Mouse (Mus musculus) ZHBTc4 (cell line): ENCODE data around the gene Rorc.

Source experiments
- DNase-seq: peaks from one replicate; pipeline ENCODE4 v3.0.0-alpha.2; 2011; ENCODE audit warnings: low read depth, low spot score

The Rorc gene

DNA sequence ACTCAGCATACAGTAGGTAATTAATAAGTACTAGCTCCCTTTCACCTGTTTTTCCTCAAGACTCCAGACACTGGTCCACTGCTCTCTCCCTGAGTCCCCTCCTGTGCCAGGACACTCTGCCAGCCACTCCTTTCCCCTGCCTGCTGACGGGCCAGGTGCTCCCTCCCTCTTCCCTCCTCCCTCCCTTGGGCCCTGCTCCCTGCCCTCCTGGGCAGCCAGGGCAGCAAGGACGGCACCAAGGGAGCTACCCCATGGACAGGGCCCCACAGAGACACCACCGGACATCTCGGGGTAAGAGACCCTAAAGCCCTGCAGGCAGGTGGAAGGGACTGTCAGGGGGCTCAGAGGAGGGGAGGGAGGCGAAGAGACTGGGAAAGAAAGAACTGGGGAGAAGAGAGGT is at the start of gene Rorc:
TSS of gene Rorc (plus strand) at position 154 of the 400 bp plus-strand sequence.
- DNase-seq: no peak

DNA sequence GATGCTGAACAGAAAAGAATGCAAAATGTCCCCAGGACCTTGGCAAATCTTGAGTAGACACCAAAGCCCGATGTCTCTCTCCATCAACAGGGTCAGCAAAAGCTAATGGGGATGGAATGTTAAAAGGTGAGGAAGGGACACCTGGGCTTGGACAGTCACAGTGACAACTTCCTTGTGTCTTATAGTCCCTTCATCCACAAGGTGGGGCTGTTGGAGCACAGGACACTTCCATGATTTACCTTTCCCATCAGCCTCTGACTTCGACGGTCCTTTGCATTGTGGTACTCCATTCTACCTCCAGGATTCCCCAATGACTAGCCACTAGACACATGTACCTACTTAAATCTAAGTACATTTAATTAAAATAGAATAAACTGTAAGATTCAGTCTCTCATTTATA is 43.9 kb upstream of the Rorc start:
- peak; percentile 42 for DNase-seq

DNA sequence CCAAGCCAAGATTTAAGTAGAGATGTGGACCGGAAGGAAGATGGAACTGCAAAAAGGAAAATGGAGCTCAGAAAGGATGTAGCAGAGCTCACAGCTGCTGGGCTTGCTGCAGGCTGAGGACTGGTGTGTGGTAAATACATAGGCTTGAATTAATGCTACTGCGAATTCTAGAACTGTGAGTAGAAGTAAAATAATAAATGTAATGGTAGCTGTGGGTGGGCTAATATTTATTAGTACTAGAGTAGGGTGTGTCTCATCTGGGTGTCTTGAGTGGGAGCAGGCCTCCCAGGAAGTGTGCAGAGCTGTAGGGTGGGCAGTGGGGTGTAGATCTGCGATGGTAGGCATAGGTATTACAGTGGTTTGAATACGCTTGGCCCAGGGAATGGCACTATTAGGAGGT is 38.2 kb upstream of the Rorc start:
- DNase-seq: no peak

DNA sequence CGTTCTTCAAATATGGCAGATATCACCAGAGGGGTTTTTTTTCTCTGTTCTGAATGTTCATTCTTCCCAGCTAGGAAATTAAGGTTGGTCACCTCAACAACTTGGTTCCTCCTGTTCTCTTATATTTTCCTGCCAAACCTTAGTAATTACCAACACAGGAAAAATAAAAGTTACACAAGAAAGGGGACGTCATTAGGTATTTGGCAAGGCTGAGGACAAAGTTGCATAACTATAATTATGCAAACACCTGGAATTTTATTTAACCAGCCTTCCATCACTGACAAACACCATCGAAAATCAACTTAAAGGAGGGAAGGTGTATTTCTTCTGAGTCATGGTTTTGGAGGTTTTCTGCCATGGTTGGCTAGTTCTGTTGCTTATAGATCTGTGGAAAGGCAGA is 34.1 kb upstream of the Rorc start:
- no peak for DNase-seq

DNA sequence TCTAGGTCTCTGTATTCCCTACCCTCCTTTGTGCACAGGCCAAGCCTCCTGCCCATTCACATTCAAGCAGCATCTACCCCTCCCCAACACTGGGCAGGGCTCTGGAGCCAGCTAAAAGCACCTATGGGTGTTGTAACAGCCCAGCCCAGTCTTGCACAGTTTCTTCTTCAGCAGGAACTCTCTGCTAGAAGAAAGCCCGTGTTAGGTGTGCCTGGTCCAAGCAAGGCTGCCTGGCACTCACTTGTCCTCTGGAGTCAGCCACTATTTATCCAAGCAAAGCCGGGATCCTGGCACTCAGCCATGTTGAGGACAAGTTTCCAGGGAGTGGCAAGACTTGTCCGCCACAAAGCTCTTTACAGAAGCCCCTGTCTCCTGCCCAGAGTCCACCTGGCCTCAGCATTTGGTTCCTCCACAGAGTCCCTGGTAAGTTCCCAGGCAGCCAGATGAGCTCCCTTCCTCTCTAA is 30.6 kb upstream of the Rorc start, which contains the start of gene Them5:
TSS of gene Them5 (plus strand) at position 141 of the 464 bp plus-strand sequence.
- DNase-seq: peak; percentile 40

DNA sequence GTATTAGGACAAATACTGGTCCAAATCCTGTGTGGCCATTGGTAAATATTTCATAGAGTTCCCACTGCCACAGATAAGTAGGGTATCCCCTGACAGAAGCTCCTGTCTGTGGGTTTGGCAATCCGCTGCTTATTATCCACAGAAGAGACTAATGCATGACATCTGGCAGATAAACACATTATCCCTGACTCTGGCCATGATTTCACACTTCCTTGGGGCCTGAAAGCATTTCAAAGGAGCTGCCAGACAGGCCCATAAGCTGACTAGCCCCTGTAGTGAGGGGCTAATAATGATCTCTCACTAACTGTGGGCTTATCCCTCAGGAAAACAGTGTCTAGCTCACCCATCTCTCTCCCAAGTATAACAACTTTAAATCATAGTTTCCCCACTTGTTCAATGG is 30.0 kb upstream of the Rorc start:
- DNase-seq: no peak

DNA sequence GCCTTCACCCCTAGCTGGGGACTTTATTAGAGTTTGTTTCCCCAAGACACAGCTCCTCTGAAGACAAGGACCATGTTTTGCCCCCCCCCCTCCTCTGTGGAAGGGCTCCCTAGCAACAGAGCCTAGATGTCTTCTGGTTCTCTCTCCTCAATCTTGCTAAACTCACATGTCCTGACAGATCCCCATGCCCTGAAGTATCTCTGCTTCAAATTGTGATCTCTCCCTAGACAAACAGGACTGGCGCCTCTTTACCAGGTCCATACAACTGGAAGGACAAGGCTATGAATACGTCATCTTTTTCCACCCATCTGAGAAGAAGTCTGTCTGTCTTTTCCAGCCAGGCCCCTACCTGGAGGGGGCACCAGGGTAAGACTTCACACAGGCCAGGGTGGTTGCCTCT is 28.4 kb upstream of the Rorc start:
- no peak for DNase-seq

DNA sequence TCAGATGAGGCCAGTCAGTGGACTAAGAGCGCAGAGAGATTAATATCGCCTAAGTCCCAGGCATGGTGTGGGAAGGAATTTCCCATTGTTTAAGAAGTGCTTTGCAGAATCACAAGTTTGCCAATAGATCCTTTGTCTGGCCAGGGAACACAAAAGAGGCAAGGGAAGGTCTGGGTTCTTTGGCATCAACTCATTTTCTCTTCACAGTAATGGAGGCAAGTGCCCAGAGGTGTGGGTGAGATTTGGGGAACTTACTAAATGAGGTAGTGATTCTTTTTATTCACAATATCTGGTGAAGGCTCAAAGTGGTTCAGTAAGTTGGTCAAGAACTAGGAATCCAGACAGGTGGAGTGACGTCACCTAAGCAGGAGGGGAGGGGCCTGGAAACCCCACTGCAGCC is 27.7 kb upstream of the Rorc start:
- DNase-seq: no peak

DNA sequence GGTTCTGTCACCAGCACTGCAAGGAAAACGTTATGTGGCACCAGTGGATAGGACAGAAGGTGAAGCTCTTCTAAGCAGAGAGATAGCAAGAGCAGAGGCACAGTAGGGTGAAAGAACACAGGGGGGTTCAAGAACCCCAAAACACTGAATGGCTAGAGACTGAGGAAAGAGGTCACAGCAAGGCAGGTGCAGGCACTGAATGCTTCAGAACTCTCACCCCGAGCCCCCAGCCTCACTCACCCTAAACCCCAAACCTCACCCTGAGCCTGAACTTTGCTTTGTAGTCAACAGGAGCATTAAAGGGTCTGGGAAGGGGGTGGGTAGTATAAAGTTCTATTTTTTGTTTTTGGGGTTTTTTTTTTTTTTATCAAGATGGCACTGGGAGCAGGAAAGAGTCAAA is 24.4 kb upstream of the Rorc start:
- no peak for DNase-seq

DNA sequence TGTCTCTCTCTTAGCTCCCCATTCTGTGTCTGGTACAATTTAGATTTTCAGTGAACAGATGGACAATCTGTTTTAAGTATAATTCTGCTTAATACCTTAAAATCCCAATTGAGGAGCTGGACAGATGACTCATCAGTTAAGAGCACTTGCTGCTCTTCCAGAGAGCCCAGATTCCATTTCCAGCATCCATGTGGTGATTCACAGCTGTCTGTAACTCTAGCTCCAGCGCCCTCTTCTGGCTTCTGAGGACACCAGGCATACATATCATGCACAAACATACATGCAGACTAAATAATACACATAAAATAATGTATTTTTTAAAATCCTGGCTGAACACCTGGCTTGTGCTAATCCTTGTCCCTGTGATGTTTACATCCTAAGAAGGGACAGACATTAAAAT is 11.8 kb upstream of the Rorc start:
- peak; percentile 69 for DNase-seq

DNA sequence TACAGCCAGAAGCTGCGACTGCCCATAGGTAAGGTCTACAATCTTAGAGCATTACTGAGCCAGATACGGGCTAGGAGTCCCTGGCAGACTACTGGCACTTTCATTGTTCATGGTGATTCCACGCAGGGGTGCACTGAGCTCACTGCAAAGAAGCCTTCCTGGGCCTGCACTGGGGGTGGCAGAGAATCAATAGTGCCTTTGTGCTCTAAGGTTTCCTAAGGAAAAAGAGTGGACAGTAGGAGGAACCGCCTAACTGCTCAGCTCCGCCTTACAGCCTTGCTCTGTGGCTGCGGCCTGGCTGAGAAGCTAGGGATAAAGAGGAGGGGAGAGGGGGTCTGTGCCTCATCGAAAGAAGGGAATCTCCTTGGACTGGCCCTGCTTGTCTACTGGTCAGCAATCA is 10.5 kb upstream of the Rorc start, which contains the start of gene C2cd4d:
TSS of gene C2cd4d (plus strand) at position 301 of the 400 bp plus-strand sequence.
- DNase-seq: no peak

DNA sequence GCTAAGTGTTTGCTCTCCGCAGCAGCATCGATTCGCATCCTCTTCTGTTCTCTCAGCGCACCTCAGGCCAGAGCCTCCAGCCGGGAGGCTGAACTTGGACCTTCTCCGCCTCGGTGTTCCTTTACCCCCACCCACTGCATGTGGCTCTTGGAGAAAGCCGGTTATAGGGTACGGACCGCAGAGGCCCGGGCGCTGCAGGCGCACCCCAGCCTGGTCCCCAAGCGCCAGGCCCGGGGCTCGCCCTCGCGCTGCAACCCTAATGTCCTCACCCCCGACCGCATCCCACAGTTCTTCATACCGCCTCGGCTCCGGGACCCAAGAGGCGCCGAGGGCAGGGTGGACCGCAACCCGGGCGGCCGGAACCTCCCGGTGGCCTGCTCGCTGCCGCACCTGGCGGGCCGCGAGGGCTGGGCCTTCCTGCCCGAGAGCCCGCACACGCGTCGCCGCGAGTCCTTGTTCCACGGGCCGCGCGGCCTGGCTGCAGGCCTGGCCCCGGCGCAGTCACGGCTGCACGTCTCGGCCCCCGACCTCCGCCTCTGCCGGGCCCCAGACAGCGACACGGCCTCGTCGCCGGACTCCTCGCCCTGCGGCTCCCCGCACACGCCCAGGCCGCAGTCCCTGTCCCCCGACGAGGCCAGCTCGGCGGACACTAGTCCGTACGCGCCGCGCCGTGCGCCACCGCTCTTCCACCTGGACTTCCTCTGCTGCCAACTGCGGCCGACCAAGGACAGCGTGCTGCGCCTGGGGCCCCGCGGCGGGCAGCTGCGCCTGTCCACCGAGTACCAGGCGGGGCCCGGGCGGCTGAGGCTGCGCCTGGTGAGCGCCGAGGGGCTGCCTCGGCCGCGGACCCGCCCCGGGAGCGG is 9.1 kb upstream of the Rorc start:
- DNase-seq: peak; percentile 56

DNA sequence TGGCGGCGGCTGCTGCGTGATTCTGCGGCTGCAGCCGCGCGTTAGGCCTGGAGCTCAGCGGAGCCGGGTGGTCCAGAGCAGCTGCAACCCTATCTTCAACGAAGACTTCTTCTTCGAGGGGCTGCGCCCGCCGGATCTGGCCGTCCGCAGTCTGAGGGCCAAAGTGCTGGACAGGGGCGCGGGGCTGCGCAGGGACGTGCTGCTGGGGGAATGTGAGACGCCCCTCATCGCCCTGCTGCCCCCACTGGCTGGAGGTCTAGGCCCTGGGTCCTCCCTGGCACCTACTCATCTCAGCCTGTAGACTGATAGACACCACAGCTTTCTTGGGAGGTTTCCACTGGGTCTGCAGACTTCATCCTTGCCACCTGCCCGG is 8.5 kb upstream of the Rorc start:
- DNase-seq: peak; percentile 40

DNA sequence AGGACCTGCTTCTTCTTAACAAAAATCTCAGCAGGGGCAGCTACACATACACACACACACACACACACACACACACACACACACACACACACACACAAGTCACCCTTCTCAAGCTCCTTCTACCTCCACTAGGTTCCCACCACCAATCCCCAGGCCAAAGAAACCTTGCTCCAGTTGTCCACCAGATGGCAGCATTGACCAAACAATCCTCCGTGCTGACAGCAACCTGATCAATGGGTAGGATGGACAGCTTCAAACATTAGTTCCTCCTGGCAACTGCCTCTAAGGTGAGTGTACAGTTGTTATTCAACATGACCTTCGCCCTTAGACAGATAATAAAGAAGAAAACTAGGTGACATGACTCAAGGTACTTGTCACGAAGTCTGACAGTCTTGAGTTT is 5.8 kb upstream of the Rorc start:
- peak; percentile 86 for DNase-seq

DNA sequence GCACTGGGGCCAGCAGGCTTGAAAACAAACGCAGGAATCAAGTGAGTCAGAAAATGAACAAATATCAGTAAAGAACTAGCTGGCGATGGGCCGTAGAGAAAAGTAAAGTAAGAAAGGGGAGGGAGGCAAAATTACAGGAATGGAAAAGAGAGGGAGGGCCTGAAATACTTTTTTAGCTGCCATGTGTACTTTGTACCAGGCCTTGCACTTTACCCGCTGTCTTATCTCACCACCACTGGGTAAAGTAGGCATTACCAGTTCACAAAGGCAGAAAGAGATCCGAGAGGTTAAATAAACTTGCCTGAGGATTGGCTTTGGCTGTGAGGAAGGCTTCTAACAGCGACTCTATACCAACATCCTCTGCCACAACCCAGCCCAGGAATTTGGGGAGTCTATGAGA is 5.1 kb upstream of the Rorc start:
- no peak for DNase-seq

DNA sequence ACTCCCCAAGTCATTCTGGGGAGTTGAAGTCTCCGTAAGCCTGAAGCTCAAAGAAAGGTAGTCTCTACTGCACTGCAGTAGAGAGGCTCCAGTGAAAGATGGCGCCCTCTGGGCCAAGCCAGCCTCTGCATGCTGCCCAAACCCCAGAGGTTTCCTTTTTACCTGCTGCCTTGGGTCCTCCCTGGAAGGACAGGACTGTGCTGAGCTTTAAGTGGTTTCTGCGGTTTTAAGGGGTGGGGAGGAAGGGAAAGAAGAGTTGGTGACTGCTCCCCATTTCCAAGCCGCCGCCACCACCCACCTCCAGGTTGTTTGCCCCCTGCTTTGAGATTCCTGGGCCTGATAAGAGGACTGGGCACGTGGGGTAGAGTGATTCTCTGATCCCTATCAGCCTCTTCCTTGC is 4.0 kb upstream of the Rorc start:
- no peak for DNase-seq

DNA sequence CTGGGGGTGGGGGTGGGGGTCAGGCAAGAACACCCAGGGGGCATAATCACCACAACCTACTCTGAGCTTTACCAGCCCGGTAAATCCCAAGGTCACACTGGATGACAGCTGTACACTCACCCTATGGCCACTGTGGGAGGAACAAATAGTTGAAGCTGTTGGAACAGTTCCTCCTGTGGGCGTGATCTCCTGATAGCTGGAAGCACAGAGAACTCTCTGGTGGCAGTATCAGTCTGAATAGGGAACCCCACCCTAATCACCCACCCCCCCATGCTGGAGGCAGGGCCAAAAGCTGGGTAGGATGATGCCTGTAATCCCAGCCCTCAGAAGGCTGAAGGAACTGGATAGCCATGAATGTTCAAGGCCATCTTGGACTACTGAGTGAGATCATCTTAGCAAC is 2.9 kb upstream of the Rorc start:
- peak; percentile 53 for DNase-seq

DNA sequence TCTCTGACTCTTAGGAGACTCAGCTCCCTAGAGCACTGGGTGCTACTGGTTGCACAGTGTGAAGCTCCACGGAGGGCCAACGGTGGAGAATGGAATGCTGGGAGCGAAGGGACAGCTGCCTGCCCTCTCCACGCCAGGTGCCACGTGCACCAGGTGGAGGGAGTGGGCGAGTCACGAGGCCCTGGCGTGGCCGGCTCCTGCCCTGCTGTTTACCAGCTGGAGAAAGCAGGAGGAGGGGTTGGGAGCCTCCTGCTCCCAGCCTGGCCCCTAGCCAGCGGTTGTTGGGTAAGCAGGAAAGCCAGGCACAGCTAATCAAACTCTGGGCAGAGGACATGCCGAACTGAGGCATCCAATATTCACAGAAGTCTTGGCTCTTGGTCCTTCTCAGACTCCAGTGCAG is 957 bp upstream of the Rorc start:
- peak; percentile 56 for DNase-seq

DNA sequence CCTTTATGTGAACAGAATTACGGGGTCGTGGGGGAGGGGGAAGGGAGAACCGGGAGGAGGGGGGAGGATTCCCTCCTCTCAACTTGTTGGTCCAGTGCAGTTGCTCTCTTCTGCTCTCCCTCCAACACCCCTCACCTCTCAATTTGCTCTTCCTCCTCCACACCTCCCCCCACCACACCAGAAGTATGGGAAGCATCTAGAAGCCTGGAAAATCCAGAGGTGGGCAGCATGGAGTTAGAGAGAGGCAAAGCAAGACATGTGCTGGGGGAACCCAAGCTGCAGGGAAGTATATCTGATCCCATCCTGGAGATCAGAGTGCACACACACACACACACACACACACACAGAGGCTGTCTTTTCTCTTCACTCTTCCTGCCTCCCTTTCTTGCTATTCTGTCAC is 556 bp upstream of the Rorc start:
- DNase-seq: no peak

DNA sequence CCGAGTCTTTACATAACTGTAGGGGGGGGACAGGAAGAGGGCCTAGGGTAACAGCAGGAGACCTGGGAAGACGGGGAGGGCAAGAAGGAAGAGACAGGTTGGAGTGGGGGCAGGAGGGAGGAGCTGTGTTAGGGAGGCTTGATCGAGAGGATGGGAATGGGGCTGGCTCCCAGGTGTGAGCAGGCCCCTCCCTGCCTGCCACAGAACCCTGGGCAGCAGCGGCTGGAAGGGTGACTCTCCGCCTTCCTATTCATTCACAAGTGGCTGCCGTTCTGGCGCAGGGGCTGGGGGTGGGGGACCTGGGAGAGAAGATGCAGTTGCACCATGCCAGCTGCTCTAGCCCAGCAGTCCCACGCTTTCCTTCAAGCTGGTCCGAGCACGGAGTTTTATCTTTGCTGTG is 496 bp downstream of the Rorc start:
- peak; percentile 36 for DNase-seq

DNA sequence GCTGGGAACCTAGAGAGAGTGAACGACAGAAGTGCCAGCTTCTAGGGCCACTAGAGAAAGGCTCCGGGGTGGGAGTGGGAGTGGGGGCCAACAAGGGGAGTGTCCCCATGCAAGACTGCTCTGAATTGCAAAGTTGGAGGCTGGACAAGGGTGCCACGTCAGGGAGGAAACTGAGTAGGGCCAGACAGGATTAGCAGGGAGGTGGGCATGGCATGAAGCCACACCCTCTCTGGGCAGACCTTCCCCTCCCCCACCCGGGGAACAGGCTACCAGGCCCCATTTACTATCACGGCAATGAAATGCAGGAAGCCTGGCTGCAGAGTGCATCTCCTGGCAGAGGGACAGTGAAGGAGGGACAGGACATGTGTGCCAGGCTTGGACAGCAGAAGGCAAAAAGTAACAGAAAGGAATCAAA is 1.0 kb downstream of the Rorc start:
- no peak for DNase-seq

DNA sequence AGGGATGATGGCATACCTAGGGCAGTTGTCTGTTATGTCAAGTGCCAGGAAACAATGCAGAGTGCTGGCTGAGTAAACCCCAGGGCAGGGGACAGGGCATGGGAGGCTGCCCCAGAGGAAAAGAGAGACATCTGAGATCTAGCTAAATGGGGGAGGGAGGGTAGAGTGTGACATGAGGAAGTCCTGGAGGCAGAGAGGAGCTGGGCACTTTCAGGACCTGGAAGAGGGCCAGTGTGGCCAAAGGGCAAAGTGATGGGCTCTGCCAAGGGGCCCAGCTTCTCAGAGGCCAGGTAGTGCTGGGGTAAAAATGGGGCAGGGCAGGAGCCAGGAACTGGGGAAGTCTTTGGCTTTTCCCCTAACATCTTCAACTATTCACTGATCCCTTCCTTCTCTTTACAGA is 2.0 kb downstream of the Rorc start:
- no peak for DNase-seq

DNA sequence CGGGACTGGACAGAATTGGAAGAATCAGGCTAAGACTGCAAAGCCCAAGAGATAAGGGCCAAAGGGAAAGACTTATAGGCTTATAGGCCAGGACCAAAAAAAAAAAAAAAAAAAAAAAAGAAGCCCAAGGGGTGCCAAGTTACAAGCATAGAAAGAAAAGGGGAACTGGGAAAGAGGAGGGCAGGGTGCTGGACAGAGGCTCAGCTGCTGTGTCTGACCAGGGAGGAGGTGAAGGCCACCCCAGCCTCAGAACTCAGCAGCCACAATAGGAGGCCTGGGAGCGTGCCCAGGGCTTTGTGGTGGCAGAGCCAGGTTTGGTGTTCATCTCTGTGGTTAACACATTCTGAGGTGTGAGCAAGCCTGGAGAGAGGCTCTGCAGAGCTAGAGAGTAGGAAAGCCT is 2.6 kb downstream of the Rorc start:
- no peak for DNase-seq

DNA sequence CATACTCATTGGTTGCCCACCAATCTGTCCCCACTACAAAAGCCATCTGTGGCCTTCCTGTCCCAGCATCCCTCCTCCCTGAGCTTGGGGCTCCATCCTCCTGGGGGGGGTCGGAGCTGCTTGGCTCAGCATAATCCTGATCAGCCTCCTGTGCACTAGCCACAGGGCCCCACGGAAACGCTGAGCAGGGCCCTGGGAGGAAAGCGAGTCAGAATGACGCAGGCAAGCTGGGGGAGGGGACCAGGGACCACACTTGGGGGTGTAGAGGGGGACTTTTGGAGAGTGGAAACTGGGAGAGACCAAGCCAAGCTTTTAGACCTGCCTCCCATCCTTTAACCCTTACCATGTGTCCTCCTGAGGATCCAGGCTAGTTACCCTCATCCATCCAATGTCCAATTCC is 3.3 kb downstream of the Rorc start:
- no peak for DNase-seq
